Mouse (Mus musculus): ENCODE measurements around the gene Gtf2ird1. TPM values are rescaled to one million over a fixed set of nuclear protein-coding genes. Genes with fewer than 3 reads are reported as not detected.

Gene Gtf2ird1
- 62.0 TPM for polyA plus RNA-seq (2012; fragmentation: generic; extraction: Trizol)

DNA sequence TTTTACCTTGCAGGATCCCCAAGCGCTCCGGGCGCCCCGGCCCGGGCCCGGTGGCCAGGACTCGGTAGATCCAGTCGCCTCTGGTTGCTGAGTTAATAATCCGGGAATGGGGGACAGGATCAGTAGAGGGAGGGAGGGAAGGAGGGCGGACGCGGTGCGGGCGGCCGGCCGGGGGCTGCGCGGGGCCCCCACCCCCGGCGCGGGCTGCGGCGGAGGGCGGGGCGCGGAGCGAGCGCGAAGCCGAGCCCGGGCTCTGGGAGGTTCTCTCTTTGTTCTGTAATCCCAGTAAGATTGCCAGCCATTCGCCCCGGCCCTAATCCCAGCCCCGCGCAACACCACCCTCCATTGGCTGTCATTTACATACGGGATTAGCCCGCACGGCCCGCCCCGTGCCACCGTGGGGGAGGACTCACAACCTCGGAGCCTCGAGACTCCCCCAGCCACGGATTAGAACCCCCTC is at the start of gene Gtf2ird1:
Gene Gtf2ird1 (minus strand): TSS at position 214 of the 460 bp plus-strand sequence.
- Histone ChIP-seq H3K79me2 (ENCODE audit: control insufficient read depth, insufficient read depth) (peaks cover 49% of the 10 kb centered on the region), H3ac (ENCODE audit: control insufficient read depth, insufficient read length) (peak within 1 kb of the TSS; percentile 82), H3K27me3 (ENCODE audit: control insufficient read depth, insufficient read depth, insufficient read length) (no peaks in the 10 kb centered on the region), H3K4me2 (ENCODE audit: low read depth) (peak within 1 kb of the TSS; percentile 88), H3K4me3 (peak within 1 kb of the TSS; percentile 100), H3K36me3 (ENCODE audit: control insufficient read depth, insufficient read depth) (no peaks in the 10 kb centered on the region)
- TF ChIP-seq POLR2AphosphoS2 (IDR thresholded peaks at IDR 0.05; ENCODE audit: insufficient read length, low read depth) (no peak), USF1 (IDR thresholded peaks at IDR 0.05; ENCODE audit: low read depth) (no peak), MAX (IDR thresholded peaks at IDR 0.05; ENCODE audit: low read depth) (no peak), TCF12 (IDR thresholded peaks at IDR 0.05; ENCODE audit: insufficient read depth, poor library complexity, severe bottlenecking) (no peak), E2F4 (IDR thresholded peaks at IDR 0.05; ENCODE audit: insufficient read depth) (peak; percentile 45), CEBPB (IDR thresholded peaks at IDR 0.05; ENCODE audit: insufficient read depth, poor library complexity, severe bottlenecking) (no peak), MYOD1 (IDR thresholded peaks at IDR 0.05; ENCODE audit: control insufficient read depth in 1 of 3, insufficient read length in 2 of 3, low read depth in 2 of 3) (no peak), MYOG (IDR thresholded peaks at IDR 0.05; ENCODE audit: control insufficient read depth in 1 of 3, insufficient read depth in 1 of 3, insufficient read length in 2 of 3, low read depth in 2 of 3) (no peak), SRF (IDR thresholded peaks at IDR 0.05; ENCODE audit: control insufficient read depth, insufficient read length, low read depth) (no peak), POLR2A (IDR thresholded peaks at IDR 0.05; ENCODE audit: insufficient read length, low read depth) (peak; percentile 46)

DNA sequence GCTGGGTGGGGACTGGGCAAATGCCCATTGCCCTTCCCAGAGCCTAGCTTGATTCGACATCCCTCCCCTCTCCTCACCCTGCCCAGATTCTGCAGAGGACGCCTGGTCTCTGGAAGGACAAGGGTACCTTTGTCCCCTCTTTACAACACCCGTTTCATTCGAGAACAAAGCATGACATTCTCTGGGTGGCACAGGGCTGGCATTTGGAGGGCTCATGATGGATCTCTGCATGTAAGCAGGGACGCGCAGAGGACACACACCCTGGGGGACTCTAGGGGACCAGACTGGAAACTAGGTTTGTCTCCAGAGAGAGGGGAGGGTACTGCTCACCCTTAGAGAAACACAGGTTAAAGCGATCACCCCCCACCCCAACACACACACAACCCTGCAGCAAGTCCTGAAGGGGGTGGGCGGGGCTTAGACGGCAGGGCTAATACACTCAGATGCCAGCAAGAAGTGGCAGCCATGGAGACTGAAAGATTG is 49.3 kb upstream of the Gtf2ird1 start:
- H3K27me3 ChIP-seq (ENCODE audit: control insufficient read depth, insufficient read depth, insufficient read length), result no peaks in the 10 kb centered on the region
- H3K36me3 ChIP-seq (ENCODE audit: control insufficient read depth, insufficient read depth), result no peaks in the 10 kb centered on the region
- TF ChIP-seq REST (IDR thresholded peaks at IDR 0.05; ENCODE audit: insufficient read depth, insufficient read length), result no peak
- no peak for TF ChIP-seq TCF12 (IDR thresholded peaks at IDR 0.05; ENCODE audit: insufficient read depth, poor library complexity, severe bottlenecking)
- TF ChIP-seq USF1 (IDR thresholded peaks at IDR 0.05; ENCODE audit: low read depth), result no peak
- no peak for TF ChIP-seq SRF (IDR thresholded peaks at IDR 0.05; ENCODE audit: control insufficient read depth, insufficient read length, low read depth)
- no peak for TF ChIP-seq TCF3 (IDR thresholded peaks at IDR 0.05; ENCODE audit: insufficient read length, low read depth)
- no peak for TF ChIP-seq CEBPB (IDR thresholded peaks at IDR 0.05; ENCODE audit: insufficient read depth, poor library complexity, severe bottlenecking)
- TF ChIP-seq POLR2A (IDR thresholded peaks at IDR 0.05; ENCODE audit: insufficient read length, low read depth), result no peak
- no peak for TF ChIP-seq MAX (IDR thresholded peaks at IDR 0.05; ENCODE audit: low read depth)
- no peak for TF ChIP-seq MYOG (IDR thresholded peaks at IDR 0.05; ENCODE audit: control insufficient read depth in 1 of 3, insufficient read depth in 1 of 3, insufficient read length in 2 of 3, low read depth in 2 of 3)
- no peak for TF ChIP-seq POLR2AphosphoS2 (IDR thresholded peaks at IDR 0.05; ENCODE audit: insufficient read length, low read depth)
- no peak for TF ChIP-seq E2F4 (IDR thresholded peaks at IDR 0.05; ENCODE audit: insufficient read depth)
- no peak for TF ChIP-seq MYOD1 (IDR thresholded peaks at IDR 0.05; ENCODE audit: control insufficient read depth in 1 of 3, insufficient read length in 2 of 3, low read depth in 2 of 3)
- no peak overlapping the region for H3K4me2 ChIP-seq (ENCODE audit: low read depth)
- H3K79me2 ChIP-seq (ENCODE audit: control insufficient read depth, insufficient read depth), result no peaks in the 10 kb centered on the region
- no peak overlapping the region for H3K4me3 ChIP-seq
- H3ac ChIP-seq (ENCODE audit: control insufficient read depth, insufficient read length), result no peak overlapping the region

DNA sequence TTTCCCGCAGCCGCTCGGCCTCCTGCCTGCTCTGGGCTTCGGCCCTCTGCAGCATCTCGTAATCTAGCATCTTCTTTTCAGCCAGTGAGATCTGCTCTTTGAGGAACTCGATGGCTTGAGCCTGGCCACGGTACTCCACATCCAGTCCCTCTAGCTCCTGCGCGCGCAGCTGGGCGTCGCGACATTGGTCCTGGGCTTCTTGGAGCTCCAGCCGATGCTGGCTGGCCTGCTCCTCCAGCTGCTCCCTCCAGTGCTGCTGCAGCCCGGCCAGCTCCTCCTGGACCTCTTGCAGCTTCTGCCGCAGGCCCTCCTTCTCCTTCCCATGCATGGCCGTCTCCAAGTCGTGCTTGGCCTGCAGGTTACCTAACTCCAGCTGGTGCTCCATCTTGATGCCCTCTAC is 46.1 kb upstream of the Gtf2ird1 start:
- TF ChIP-seq CEBPB (IDR thresholded peaks at IDR 0.05; ENCODE audit: insufficient read depth, poor library complexity, severe bottlenecking), result no peak
- TF ChIP-seq USF1 (IDR thresholded peaks at IDR 0.05; ENCODE audit: low read depth), result no peak
- no peak for TF ChIP-seq SRF (IDR thresholded peaks at IDR 0.05; ENCODE audit: control insufficient read depth, insufficient read length, low read depth)
- TF ChIP-seq POLR2A (IDR thresholded peaks at IDR 0.05; ENCODE audit: insufficient read length, low read depth), result no peak
- no peak for TF ChIP-seq MYOD1 (IDR thresholded peaks at IDR 0.05; ENCODE audit: control insufficient read depth in 1 of 3, insufficient read length in 2 of 3, low read depth in 2 of 3)
- no peak for TF ChIP-seq TCF3 (IDR thresholded peaks at IDR 0.05; ENCODE audit: insufficient read length, low read depth)
- TF ChIP-seq POLR2AphosphoS2 (IDR thresholded peaks at IDR 0.05; ENCODE audit: insufficient read length, low read depth), result no peak
- TF ChIP-seq TCF12 (IDR thresholded peaks at IDR 0.05; ENCODE audit: insufficient read depth, poor library complexity, severe bottlenecking), result no peak
- no peak for TF ChIP-seq MAX (IDR thresholded peaks at IDR 0.05; ENCODE audit: low read depth)
- TF ChIP-seq REST (IDR thresholded peaks at IDR 0.05; ENCODE audit: insufficient read depth, insufficient read length), result no peak
- no peak for TF ChIP-seq MYOG (IDR thresholded peaks at IDR 0.05; ENCODE audit: control insufficient read depth in 1 of 3, insufficient read depth in 1 of 3, insufficient read length in 2 of 3, low read depth in 2 of 3)
- TF ChIP-seq E2F4 (IDR thresholded peaks at IDR 0.05; ENCODE audit: insufficient read depth), result no peak
- H3K4me2 ChIP-seq (ENCODE audit: low read depth), result no peak overlapping the region
- no peaks in the 10 kb centered on the region for H3K79me2 ChIP-seq (ENCODE audit: control insufficient read depth, insufficient read depth)
- H3K27me3 ChIP-seq (ENCODE audit: control insufficient read depth, insufficient read depth, insufficient read length), result no peaks in the 10 kb centered on the region
- no peak overlapping the region for H3K4me3 ChIP-seq
- no peak overlapping the region for H3ac ChIP-seq (ENCODE audit: control insufficient read depth, insufficient read length)
- H3K36me3 ChIP-seq (ENCODE audit: control insufficient read depth, insufficient read depth), result no peaks in the 10 kb centered on the region

DNA sequence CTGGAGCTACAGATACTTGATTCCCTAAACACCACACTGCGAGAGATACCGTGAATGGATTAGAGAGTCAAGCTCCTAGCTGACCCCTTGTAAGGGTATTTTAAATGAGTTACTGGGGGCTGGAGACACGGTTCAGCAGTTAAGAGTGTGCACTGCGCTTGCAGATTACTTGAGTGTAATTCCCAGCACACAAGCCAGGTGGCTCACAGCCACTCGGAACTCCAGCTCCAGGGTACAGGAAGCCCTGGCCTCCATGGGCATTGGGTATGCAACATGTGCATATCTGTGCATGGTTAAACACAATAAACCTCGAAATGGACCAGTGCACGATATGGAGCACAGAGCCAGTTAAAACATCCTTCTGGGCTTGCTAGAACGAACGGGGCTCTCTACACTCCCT is 44.9 kb upstream of the Gtf2ird1 start:
- Histone ChIP-seq H3K27me3 (ENCODE audit: control insufficient read depth, insufficient read depth, insufficient read length) (no peaks in the 10 kb centered on the region), H3K4me3 (no peak overlapping the region), H3K79me2 (ENCODE audit: control insufficient read depth, insufficient read depth) (no peaks in the 10 kb centered on the region), H3K4me2 (ENCODE audit: low read depth) (no peak overlapping the region), H3K36me3 (ENCODE audit: control insufficient read depth, insufficient read depth) (no peaks in the 10 kb centered on the region), H3ac (ENCODE audit: control insufficient read depth, insufficient read length) (no peak overlapping the region)
- TF ChIP-seq TCF12 (IDR thresholded peaks at IDR 0.05; ENCODE audit: insufficient read depth, poor library complexity, severe bottlenecking), result no peak
- no peak for TF ChIP-seq MYOD1 (IDR thresholded peaks at IDR 0.05; ENCODE audit: control insufficient read depth in 1 of 3, insufficient read length in 2 of 3, low read depth in 2 of 3)
- no peak for TF ChIP-seq SRF (IDR thresholded peaks at IDR 0.05; ENCODE audit: control insufficient read depth, insufficient read length, low read depth)
- TF ChIP-seq E2F4 (IDR thresholded peaks at IDR 0.05; ENCODE audit: insufficient read depth), result no peak
- no peak for TF ChIP-seq CEBPB (IDR thresholded peaks at IDR 0.05; ENCODE audit: insufficient read depth, poor library complexity, severe bottlenecking)
- TF ChIP-seq REST (IDR thresholded peaks at IDR 0.05; ENCODE audit: insufficient read depth, insufficient read length), result no peak

All from myocyte (in vitro differentiated cells).